Mouse (Mus musculus) C2C12 (cell line): ENCODE measurements around the gene Rbpms2.
"Not testable (repeated sequence)": the region's sequence is repeated elsewhere in the genome, so short reads cannot be mapped to it uniquely, and the experiment has no call there.

Experiments
- MYOD1 ChIP-seq: IDR thresholded peaks from one replicate; pipeline ENCODE4 v1.6.1; 2011; ENCODE audit warnings: low read depth; ENCODE audit not compliant: control insufficient read depth, insufficient read length
- USF1 ChIP-seq: IDR thresholded peaks from one replicate; pipeline ENCODE4 v1.6.1; 2011; ENCODE audit warnings: low read depth, mild to moderate bottlenecking, control low read depth, moderate library complexity

DNA sequence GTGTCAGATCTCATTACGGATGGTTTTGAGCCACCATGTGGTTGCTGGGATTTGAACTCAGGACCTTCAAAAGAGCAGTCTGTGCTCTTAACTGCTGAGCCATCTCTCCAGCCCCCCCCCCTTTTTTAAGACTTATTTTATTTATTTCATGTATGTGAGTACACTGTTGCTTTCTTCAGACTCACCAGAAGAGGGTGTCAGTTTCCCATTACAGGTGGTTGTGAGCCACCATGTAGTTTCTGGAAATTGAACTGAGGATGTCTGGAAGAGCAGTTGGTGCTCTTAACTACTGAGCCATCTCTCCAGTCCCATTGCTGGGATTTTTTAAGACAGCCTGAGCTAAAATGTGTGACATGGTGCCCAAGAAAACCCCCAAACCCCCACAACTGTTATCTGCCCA is 22.5 kb downstream of the Rbpms2 start:
- TF ChIP-seq USF1, MYOD1: not testable (repeated sequence)
